Mouse (Mus musculus): Measurements from ENCODE around the gene Klhl2. TPM values are rescaled to one million over a fixed set of nuclear protein-coding genes. Genes with fewer than 3 reads are reported as not detected.
A peak's percentile ranks its signal among the peaks of the same experiment; 100 is the strongest.

The Klhl2 gene
- polyA plus RNA-seq, 1 experiment from 2014 or later: 32.4 TPM

GRCm38 (mm10) chr8:64848245-64848785 lies 1.5 kb downstream of the Klhl2 start:
- Histone ChIP-seq H3K27ac (replicated peaks; ENCODE audit: low read depth, low read length) (no peak overlapping the region), H3K9me3 (ENCODE audit: control insufficient read depth, low read length) (no peaks in the 10 kb centered on the region), H3K4me1 (ENCODE audit: control insufficient read depth, insufficient read depth, low read length) (peaks cover 24% of the 10 kb centered on the region), H3K4me3 (replicated peaks; ENCODE audit: low read depth, low read length) (peak overlapping the region; percentile 85), H3K9ac (replicated peaks; ENCODE audit: low read length) (peak overlapping the region; percentile 30), H3K27me3 (ENCODE audit: control insufficient read depth, insufficient read depth, low read length) (no peaks in the 10 kb centered on the region), H3K36me3 (ENCODE audit: control insufficient read depth, insufficient read depth, low read length) (no peaks in the 10 kb centered on the region), H3K4me2 (ENCODE audit: low read length) (peak overlapping the region; percentile 79)
- ATAC-seq (ENCODE audit: low FRiP score, low TSS enrichment): no peak
- WGBS: 5% methylated on average over 8 of the region's 8 CpGs
- DNase-seq: peak; percentile 58

- DNase-seq: no peak
- H3K27me3 ChIP-seq (ENCODE audit: control insufficient read depth, insufficient read depth, low read length): no peaks in the 10 kb centered on the region
- H3K27ac ChIP-seq (replicated peaks; ENCODE audit: low read depth, low read length): no peak overlapping the region
- H3K9ac ChIP-seq (replicated peaks; ENCODE audit: low read length): peak overlapping the region; percentile 30; the same call in 1 of the 2 replicates
- H3K4me3 ChIP-seq (replicated peaks; ENCODE audit: low read depth, low read length): peak overlapping the region; percentile 85
- H3K4me1 ChIP-seq (ENCODE audit: control insufficient read depth, insufficient read depth, low read length): peaks cover 24% of the 10 kb centered on the region
- H3K4me2 ChIP-seq (ENCODE audit: low read length): peak overlapping the region; percentile 79
- 8% methylated on average over 2 of the region's 2 CpGs for WGBS
- ATAC-seq (ENCODE audit: low FRiP score, low TSS enrichment): no peak
- H3K9me3 ChIP-seq (ENCODE audit: control insufficient read depth, low read length): no peaks in the 10 kb centered on the region
- H3K36me3 ChIP-seq (ENCODE audit: control insufficient read depth, insufficient read depth, low read length): no peaks in the 10 kb centered on the region
Measured at GRCm38 (mm10) chr8:64847650-64848049, 2.2 kb downstream of the Klhl2 start.

- Histone ChIP-seq H3K4me3 (replicated peaks; ENCODE audit: low read depth, low read length) (peak overlapping the region; percentile 85; the same call in 1 of the 2 replicates), H3K9ac (replicated peaks; ENCODE audit: low read length) (peak overlapping the region; percentile 30; the same call in 1 of the 2 replicates), H3K4me1 (ENCODE audit: control insufficient read depth, insufficient read depth, low read length) (peaks cover 24% of the 10 kb centered on the region), H3K27ac (replicated peaks; ENCODE audit: low read depth, low read length) (no peak overlapping the region), H3K4me2 (ENCODE audit: low read length) (peak overlapping the region; percentile 79), H3K9me3 (ENCODE audit: control insufficient read depth, low read length) (no peaks in the 10 kb centered on the region), H3K27me3 (ENCODE audit: control insufficient read depth, insufficient read depth, low read length) (no peaks in the 10 kb centered on the region), H3K36me3 (ENCODE audit: control insufficient read depth, insufficient read depth, low read length) (no peaks in the 10 kb centered on the region)
- DNase-seq: no peak
- WGBS: 51% methylated on average over 2 of the region's 2 CpGs
- ATAC-seq (ENCODE audit: low FRiP score, low TSS enrichment): no peak
Measured at GRCm38 (mm10) chr8:64847241-64847640, 2.6 kb downstream of the Klhl2 start.

- Histone ChIP-seq H3K36me3 (ENCODE audit: control insufficient read depth, insufficient read depth, low read length) (no peaks in the 10 kb centered on the region), H3K9me3 (ENCODE audit: control insufficient read depth, low read length) (no peaks in the 10 kb centered on the region), H3K27ac (replicated peaks; ENCODE audit: low read depth, low read length) (no peak overlapping the region), H3K4me1 (ENCODE audit: control insufficient read depth, insufficient read depth, low read length) (peaks cover 19% of the 10 kb centered on the region), H3K4me3 (replicated peaks; ENCODE audit: low read depth, low read length) (no peak overlapping the region), H3K9ac (replicated peaks; ENCODE audit: low read length) (no peak overlapping the region), H3K4me2 (ENCODE audit: low read length) (no peak overlapping the region), H3K27me3 (ENCODE audit: control insufficient read depth, insufficient read depth, low read length) (no peaks in the 10 kb centered on the region)
- no peak for ATAC-seq (ENCODE audit: low FRiP score, low TSS enrichment)
- WGBS: 78% methylated on average over 7 of the region's 7 CpGs
- DNase-seq: no peak
Measured at GRCm38 (mm10) chr8:64845314-64845713, 4.5 kb downstream of the Klhl2 start.

GRCm38 (mm10) chr8:64844043-64844481 lies 5.8 kb downstream of the Klhl2 start:
- ATAC-seq (ENCODE audit: low FRiP score, low TSS enrichment) (no peak), DNase-seq (no peak)
- Histone ChIP-seq H3K4me2 (ENCODE audit: low read length) (no peak overlapping the region), H3K4me1 (ENCODE audit: control insufficient read depth, insufficient read depth, low read length) (peaks cover 23% of the 10 kb centered on the region), H3K9ac (replicated peaks; ENCODE audit: low read length) (no peak overlapping the region), H3K27ac (replicated peaks; ENCODE audit: low read depth, low read length) (no peak overlapping the region), H3K27me3 (ENCODE audit: control insufficient read depth, insufficient read depth, low read length) (no peaks in the 10 kb centered on the region), H3K36me3 (ENCODE audit: control insufficient read depth, insufficient read depth, low read length) (no peaks in the 10 kb centered on the region), H3K4me3 (replicated peaks; ENCODE audit: low read depth, low read length) (no peak overlapping the region), H3K9me3 (ENCODE audit: control insufficient read depth, low read length) (no peaks in the 10 kb centered on the region)
- 91% methylated on average over 4 of the region's 4 CpGs for WGBS

- Histone ChIP-seq H3K9ac (replicated peaks; ENCODE audit: low read length) (no peak overlapping the region), H3K4me1 (ENCODE audit: control insufficient read depth, insufficient read depth, low read length) (peaks cover 22% of the 10 kb centered on the region), H3K36me3 (ENCODE audit: control insufficient read depth, insufficient read depth, low read length) (no peaks in the 10 kb centered on the region), H3K27me3 (ENCODE audit: control insufficient read depth, insufficient read depth, low read length) (no peaks in the 10 kb centered on the region), H3K9me3 (ENCODE audit: control insufficient read depth, low read length) (no peaks in the 10 kb centered on the region), H3K27ac (replicated peaks; ENCODE audit: low read depth, low read length) (no peak overlapping the region), H3K4me3 (replicated peaks; ENCODE audit: low read depth, low read length) (no peak overlapping the region), H3K4me2 (ENCODE audit: low read length) (no peak overlapping the region)
- DNase-seq: no peak
- no peak for ATAC-seq (ENCODE audit: low FRiP score, low TSS enrichment)
- WGBS: 93% methylated on average over 3 of the region's 3 CpGs
Measured at GRCm38 (mm10) chr8:64843168-64843567, 6.6 kb downstream of the Klhl2 start.

GRCm38 (mm10) chr8:64841747-64842406 lies 7.9 kb downstream of the Klhl2 start:
- Histone ChIP-seq H3K4me2 (ENCODE audit: low read length) (no peak overlapping the region), H3K4me3 (replicated peaks; ENCODE audit: low read depth, low read length) (no peak overlapping the region), H3K9ac (replicated peaks; ENCODE audit: low read length) (no peak overlapping the region), H3K9me3 (ENCODE audit: control insufficient read depth, low read length) (no peaks in the 10 kb centered on the region), H3K27ac (replicated peaks; ENCODE audit: low read depth, low read length) (no peak overlapping the region), H3K36me3 (ENCODE audit: control insufficient read depth, insufficient read depth, low read length) (no peaks in the 10 kb centered on the region), H3K4me1 (ENCODE audit: control insufficient read depth, insufficient read depth, low read length) (peaks cover 9% of the 10 kb centered on the region; the same call in 1 of the 2 replicates), H3K27me3 (ENCODE audit: control insufficient read depth, insufficient read depth, low read length) (no peaks in the 10 kb centered on the region)
- ATAC-seq (ENCODE audit: low FRiP score, low TSS enrichment) (no peak), DNase-seq (no peak)
- 94% methylated on average over 13 of the region's 13 CpGs for WGBS

- H3K9me3 ChIP-seq (ENCODE audit: control insufficient read depth, low read length): no peaks in the 10 kb centered on the region
- no peak for ATAC-seq (ENCODE audit: low FRiP score, low TSS enrichment)
- H3K27ac ChIP-seq (replicated peaks; ENCODE audit: low read depth, low read length): no peak overlapping the region
- no peaks in the 10 kb centered on the region for H3K36me3 ChIP-seq (ENCODE audit: control insufficient read depth, insufficient read depth, low read length)
- WGBS: 48% methylated on average over 6 of the region's 6 CpGs
- no peak for DNase-seq
- H3K9ac ChIP-seq (replicated peaks; ENCODE audit: low read length): no peak overlapping the region
- no peaks in the 10 kb centered on the region for H3K27me3 ChIP-seq (ENCODE audit: control insufficient read depth, insufficient read depth, low read length)
- peaks cover 9% of the 10 kb centered on the region; the same call in 1 of the 2 replicates for H3K4me1 ChIP-seq (ENCODE audit: control insufficient read depth, insufficient read depth, low read length)
- no peak overlapping the region for H3K4me3 ChIP-seq (replicated peaks; ENCODE audit: low read depth, low read length)
- no peak overlapping the region for H3K4me2 ChIP-seq (ENCODE audit: low read length)
Measured at GRCm38 (mm10) chr8:64839628-64840027, 10.2 kb downstream of the Klhl2 start.

Measured in midbrain, embryonic 14.5 days (tissue).